Mouse (Mus musculus): ENCODE results near the gene Srpk1.

The Srpk1 gene

GRCm38 (mm10) chr17:28615332-28615731 is 7.2 kb downstream of the Srpk1 start:
- CTCF ChIA-PET: interaction anchor here (0.8 kb wide), 1 partner anchor 884 kb away, joined by 20 read pairs; no protein-coding TSS in a partner anchor

GRCm38 (mm10) chr17:28613096-28613495 is 9.4 kb downstream of the Srpk1 start:
- CTCF ChIA-PET: interaction anchor here (0.6 kb wide), 1 partner anchor 1832 kb away, joined by 3 read pairs; the partner anchor contains the start of gene Bnip1

GRCm38 (mm10) chr17:28612603-28613002 is 9.9 kb downstream of the Srpk1 start:
- CTCF ChIA-PET: interaction anchor here (0.6 kb wide), 1 partner anchor 1832 kb away, joined by 3 read pairs; the partner anchor contains the start of gene Bnip1

- CTCF ChIA-PET: no interaction called here
Measured at GRCm38 (mm10) chr17:28609543-28609942, 13.0 kb downstream of the Srpk1 start.

- CTCF ChIA-PET: no interaction called here
Measured at GRCm38 (mm10) chr17:28601557-28602250, 20.8 kb downstream of the Srpk1 start.

- CTCF ChIA-PET: interaction anchor here (0.6 kb wide), 1 partner anchor 61 kb away, joined by 6 read pairs; no protein-coding TSS in a partner anchor
Measured at GRCm38 (mm10) chr17:28600780-28601179, 21.7 kb downstream of the Srpk1 start.

- CTCF ChIA-PET: no interaction called here
Measured at GRCm38 (mm10) chr17:28593965-28594364, 28.5 kb downstream of the Srpk1 start.

- CTCF ChIA-PET: interaction anchor here (0.7 to 0.9 kb wide), 2 partner anchors 12 to 668 kb away, joined by 3 to 4 read pairs; no protein-coding TSS in a partner anchor
Measured at GRCm38 (mm10) chr17:28592998-28593397, 29.5 kb downstream of the Srpk1 start.

- CTCF ChIA-PET: no interaction called here
Measured at GRCm38 (mm10) chr17:28591476-28591875, 31.0 kb downstream of the Srpk1 start.

- CTCF ChIA-PET: interaction anchor here (0.6 kb wide), 1 partner anchor 21 kb away, joined by 15 read pairs; no protein-coding TSS in a partner anchor
Measured at GRCm38 (mm10) chr17:28590596-28590995, 31.9 kb downstream of the Srpk1 start.

- CTCF ChIA-PET: interaction anchor here (0.5 kb wide), 1 partner anchor 615 kb away, joined by 3 read pairs; no protein-coding TSS in a partner anchor
Measured at GRCm38 (mm10) chr17:28588591-28588990, 33.9 kb downstream of the Srpk1 start.

- CTCF ChIA-PET: interaction anchor here (0.6 kb wide), 1 partner anchor 1647 kb away, joined by 9 read pairs; no protein-coding TSS in a partner anchor
Measured at GRCm38 (mm10) chr17:28586509-28586908, 36.0 kb downstream of the Srpk1 start.

GRCm38 (mm10) chr17:28581056-28581455 is 41.5 kb downstream of the Srpk1 start:
- CTCF ChIA-PET: interaction anchor here (0.6 to 1.4 kb wide), 2 partner anchors 11 to 1527 kb away, joined by 3 to 4 read pairs; no protein-coding TSS in a partner anchor

- CTCF ChIA-PET: interaction anchor here (1.2 to 1.4 kb wide), 2 partner anchors 9 to 12 kb away, joined by 4 to 5 read pairs; no protein-coding TSS in a partner anchor
Measured at GRCm38 (mm10) chr17:28580396-28580795, 42.1 kb downstream of the Srpk1 start.

GRCm38 (mm10) chr17:28575244-28576125 is 47.0 kb downstream of the Srpk1 start, which contains the start of gene Lhfpl5:
Lhfpl5 (plus strand) TSS chr17:28575641.
- CTCF ChIA-PET: no interaction called here

- CTCF ChIA-PET: no interaction called here
Measured at GRCm38 (mm10) chr17:28572941-28573340, 49.6 kb downstream of the Srpk1 start.

- CTCF ChIA-PET: no interaction called here
Measured at GRCm38 (mm10) chr17:28572521-28572920, 50.0 kb downstream of the Srpk1 start.

- CTCF ChIA-PET: no interaction called here
Measured at GRCm38 (mm10) chr17:28571868-28572267, 50.6 kb downstream of the Srpk1 start.

- CTCF ChIA-PET: interaction anchor here (0.6 kb wide), 1 partner anchor 1095 kb away, joined by 3 read pairs; no protein-coding TSS in a partner anchor
Measured at GRCm38 (mm10) chr17:28567541-28567940, 55.0 kb downstream of the Srpk1 start.

GRCm38 (mm10) chr17:28565181-28565580 is 57.3 kb downstream of the Srpk1 start:
- CTCF ChIA-PET: no interaction called here

GRCm38 (mm10) chr17:28561613-28562012 is 60.9 kb downstream of the Srpk1 start:
- CTCF ChIA-PET: interaction anchor here (0.5 kb wide), 1 partner anchor 153 kb away, joined by 3 read pairs; no protein-coding TSS in a partner anchor

GRCm38 (mm10) chr17:28560598-28560997 is 61.9 kb downstream of the Srpk1 start, which contains the start of gene Clps:
Clps (minus strand) TSS chr17:28560766.
- CTCF ChIA-PET: interaction anchor here (0.7 kb wide), 1 partner anchor 366 kb away, joined by 3 read pairs; no protein-coding TSS in a partner anchor

All from spleen, embryonic (tissue).